Mouse (Mus musculus) midbrain, embryonic 11.5 days (tissue): ENCODE data around the gene D630039A03Rik. TPM values are rescaled to one million over a fixed set of nuclear protein-coding genes. Genes with fewer than 3 reads are reported as not detected.

Experiments
- ATAC-seq: fragments of 200-750 bp; cut with Nextera tagmentation; 2 replicates; pipeline ENCODE4 v1.8.0; 2017; ENCODE audit warnings: moderate TSS enrichment, moderate library complexity; ENCODE audit not compliant: low FRiP score
- DNase-seq: peaks from one replicate; pipeline ENCODE4 v3.0.0; 2015; ENCODE audit warnings: low spot score; ENCODE audit errors: missing footprints
- H3K27ac ChIP-seq: fragments of 300-500 bp; sonication (generic); 2 replicates; pipeline ENCODE4 v1.5.1; 2014; ENCODE audit warnings: low read depth, low read length
- H3K27me3 ChIP-seq: fragments of 300-500 bp; sonication (generic); 2 replicates; pipeline ENCODE4 v1.6.1; 2014; ENCODE audit warnings: mild to moderate bottlenecking, low read length, moderate library complexity, mixed read lengths; ENCODE audit not compliant: control insufficient read depth, insufficient read depth
- H3K36me3 ChIP-seq: fragments of 300-500 bp; sonication (generic); 2 replicates; pipeline ENCODE4 v1.6.1; 2014; ENCODE audit warnings: mild to moderate bottlenecking, low read length, moderate library complexity, mixed read lengths; ENCODE audit not compliant: control insufficient read depth, insufficient read depth
- H3K4me1 ChIP-seq: fragments of 300-500 bp; sonication (generic); 2 replicates; pipeline ENCODE4 v1.6.1; 2014; ENCODE audit warnings: low read length; ENCODE audit not compliant: control insufficient read depth, insufficient read depth
- H3K4me2 ChIP-seq: fragments of 300-500 bp; sonication (generic); 2 replicates; pipeline ENCODE4 v1.6.1; 2014; ENCODE audit warnings: mild to moderate bottlenecking, moderate library complexity
- H3K4me3 ChIP-seq: fragments of 300-500 bp; sonication (generic); 2 replicates; pipeline ENCODE4 v1.5.1; 2014; ENCODE audit warnings: low read depth, low read length
- H3K9ac ChIP-seq: fragments of 300-500 bp; sonication (generic); 2 replicates; pipeline ENCODE4 v1.6.1; 2014; ENCODE audit warnings: low read length
- H3K9me3 ChIP-seq: fragments of 300-500 bp; sonication (generic); 2 replicates; pipeline ENCODE4 v1.6.1; 2016; ENCODE audit warnings: low read length; ENCODE audit not compliant: control insufficient read depth
- WGBS: fragments of 180-500 bp; shearing (Covaris S2); extraction: QIAGEN DNeasy Blood & Tissue Kit; methylation state at CpG from one replicate; pipeline ENCODE4 v1.1.7; 2014; 5-methylcytosine and 5-hydroxymethylcytosine counted together
- polyA plus RNA-seq: library from polyadenylated mRNA; unstranded; fragments of >200 nt; fragmentation: Nextera tagmentation; extraction: Ambion mirVana; gene quantifications from 2 replicates; pipeline ENCODE4 v1.2.1, GENCODE M21; 2014

The D630039A03Rik gene
- polyA plus RNA-seq = 0.04 TPM in 1 of 2 replicates, not detected in the other

DNA sequence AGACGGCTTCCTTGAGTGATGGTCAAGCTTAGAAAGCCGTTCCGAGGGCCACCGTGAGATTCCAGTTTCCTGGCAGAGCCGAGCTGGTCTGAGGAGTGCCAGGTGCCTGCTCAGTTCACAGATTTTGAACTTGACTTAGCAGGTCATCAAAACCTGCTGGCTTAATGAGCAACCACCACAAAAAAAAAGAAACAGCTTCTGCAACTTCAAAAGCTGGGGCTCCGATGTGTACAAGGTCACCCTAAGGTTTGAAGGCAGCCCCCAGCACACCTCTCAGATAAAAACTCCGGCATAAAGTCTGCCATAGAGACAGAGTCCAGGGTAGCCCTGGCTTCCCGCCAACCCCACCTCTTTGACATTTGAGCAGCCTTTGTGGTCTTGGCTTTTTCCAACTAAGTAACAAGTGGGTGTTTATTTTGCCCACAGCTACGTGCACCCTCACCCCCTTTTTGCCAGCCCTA, at the start of gene D630039A03Rik:
Gene D630039A03Rik (minus strand): TSS at position 97 of the 461 bp plus-strand sequence.
- WGBS = 37% methylated on average over 9 of the region's 9 CpGs
- H3K4me2 ChIP-seq = no peak within 1 kb of the TSS
- no peaks in the 10 kb centered on the region for H3K27me3 ChIP-seq
- H3K9ac ChIP-seq = no peak within 1 kb of the TSS
- DNase-seq = peak; percentile 80
- no peak for ATAC-seq
- no peak within 1 kb of the TSS for H3K27ac ChIP-seq
- H3K4me3 ChIP-seq = no peak within 1 kb of the TSS
- H3K9me3 ChIP-seq = no peaks in the 10 kb centered on the region
- no peaks in the 10 kb centered on the region for H3K36me3 ChIP-seq
- 0 out of 2 replicates have a peak, but pooled peaks cover 5% of the 10 kb centered on the region for H3K4me1 ChIP-seq

DNA sequence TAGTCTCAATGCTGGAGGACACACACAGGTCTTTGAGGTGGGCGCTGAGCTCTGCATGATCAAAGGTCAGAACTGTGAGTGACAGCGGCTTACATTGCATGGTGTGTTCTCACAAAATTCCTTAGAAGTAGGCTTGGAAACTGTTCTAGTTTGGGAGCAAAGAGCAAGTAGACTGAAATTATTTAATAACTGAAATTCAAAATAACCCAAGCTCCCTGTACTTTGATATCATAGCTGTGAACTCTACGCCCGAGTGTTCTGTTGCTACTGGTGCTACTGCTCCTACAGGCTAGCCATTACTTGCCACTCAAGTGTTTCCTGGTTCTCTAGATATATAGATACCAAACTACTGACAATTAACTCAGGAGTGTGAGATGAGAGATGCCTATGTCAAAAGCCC, 49.4 kb upstream of the D630039A03Rik start:
- no peaks in the 10 kb centered on the region for H3K36me3 ChIP-seq
- ATAC-seq = no peak
- over 99% methylated on average over 4 of the region's 4 CpGs for WGBS

DNA sequence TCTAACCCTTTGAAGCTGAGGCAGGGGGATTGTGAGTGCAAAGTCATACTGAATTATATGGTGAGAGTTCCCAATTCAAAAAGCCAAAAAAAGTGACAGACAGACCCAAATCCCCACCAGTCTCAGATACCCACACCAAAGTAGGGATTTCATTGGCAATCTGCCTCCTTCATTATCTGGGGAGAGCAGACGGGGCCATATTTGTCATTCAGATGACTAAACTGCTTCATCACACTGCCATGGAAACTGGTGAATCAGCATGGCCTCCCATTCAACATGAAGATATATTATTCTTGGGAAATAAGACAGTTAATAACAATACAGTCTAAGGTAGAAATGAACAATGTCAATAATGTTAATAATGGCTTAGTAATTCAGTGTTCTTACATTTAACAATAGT, 48.0 kb upstream of the D630039A03Rik start:
- H3K4me3 ChIP-seq = no peak overlapping the region
- DNase-seq = peak; percentile 79
- H3K36me3 ChIP-seq = no peaks in the 10 kb centered on the region
- no peak overlapping the region for H3K27ac ChIP-seq
- H3K4me2 ChIP-seq = no peak overlapping the region
- no peaks in the 10 kb centered on the region for H3K27me3 ChIP-seq
- ATAC-seq = no peak
- WGBS = 20% methylated on average over 1 of the region's 1 CpGs
- no peak overlapping the region for H3K9ac ChIP-seq
- H3K4me1 ChIP-seq = no peaks in the 10 kb centered on the region
- no peaks in the 10 kb centered on the region for H3K9me3 ChIP-seq

More for the DNA sequence above, 49.4 kb upstream of the D630039A03Rik start:
- H3K4me3 ChIP-seq = no peak overlapping the region
- peak; percentile 44 for DNase-seq
- no peaks in the 10 kb centered on the region for H3K4me1 ChIP-seq
- H3K27ac ChIP-seq = no peak overlapping the region
- no peaks in the 10 kb centered on the region for H3K27me3 ChIP-seq
- no peaks in the 10 kb centered on the region for H3K9me3 ChIP-seq
- H3K9ac ChIP-seq = no peak overlapping the region
- H3K4me2 ChIP-seq = no peak overlapping the region

DNA sequence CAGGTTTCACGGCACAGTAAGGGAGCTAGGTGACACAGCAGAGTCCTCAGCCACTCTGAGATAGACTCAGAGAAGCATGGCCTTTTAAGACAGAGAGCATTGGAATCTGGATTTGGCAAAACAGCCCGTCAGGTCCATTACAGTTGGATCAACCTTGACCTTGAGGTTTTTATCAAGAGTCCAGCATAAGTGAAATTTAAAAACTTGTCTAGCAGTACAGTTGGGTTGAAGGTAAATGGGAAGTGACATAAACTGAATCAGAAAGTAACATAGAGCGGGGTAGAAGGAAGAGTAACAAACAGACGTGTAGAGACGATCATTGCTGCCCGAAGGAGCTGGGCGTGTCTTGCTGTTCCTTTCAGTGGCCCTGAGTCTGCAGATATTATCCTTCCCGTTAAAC, 43.0 kb upstream of the D630039A03Rik start:
- no peaks in the 10 kb centered on the region for H3K9me3 ChIP-seq
- H3K4me1 ChIP-seq = peaks cover 11% of the 10 kb centered on the region
- DNase-seq (no peak), ATAC-seq (no peak)
- H3K36me3 ChIP-seq = no peaks in the 10 kb centered on the region
- H3K27me3 ChIP-seq = no peaks in the 10 kb centered on the region
- H3K27ac ChIP-seq = no peak overlapping the region
- 90% methylated on average over 8 of the region's 8 CpGs for WGBS
- no peak overlapping the region for H3K4me2 ChIP-seq
- H3K9ac ChIP-seq = no peak overlapping the region
- no peak overlapping the region for H3K4me3 ChIP-seq

DNA sequence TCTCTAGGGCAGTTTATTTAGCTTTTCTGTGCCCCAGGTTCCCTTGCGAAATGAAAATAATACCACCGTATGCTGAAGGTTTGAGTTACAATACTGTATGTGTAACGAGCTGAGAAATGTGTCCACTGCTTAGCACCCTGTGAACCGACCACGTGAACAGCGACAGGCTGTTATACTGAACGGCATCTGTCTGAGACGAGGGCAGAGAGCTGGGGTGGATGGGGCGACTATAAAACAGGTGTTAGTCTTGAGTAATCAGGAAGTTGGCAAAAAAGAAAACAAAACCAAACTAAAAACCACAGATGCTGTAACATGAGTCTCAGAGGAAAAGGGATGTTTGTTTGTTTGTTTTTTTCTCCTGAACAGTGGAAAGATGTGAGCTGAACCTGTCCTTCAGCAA, 42.0 kb upstream of the D630039A03Rik start:
- ATAC-seq (no peak), DNase-seq (peak; percentile 79)
- no peaks in the 10 kb centered on the region for H3K36me3 ChIP-seq
- H3K4me1 ChIP-seq = peaks cover 11% of the 10 kb centered on the region
- WGBS = 83% methylated on average over 9 of the region's 9 CpGs
- no peaks in the 10 kb centered on the region for H3K27me3 ChIP-seq
- no peaks in the 10 kb centered on the region for H3K9me3 ChIP-seq
- H3K4me3 ChIP-seq = no peak overlapping the region
- no peak overlapping the region for H3K27ac ChIP-seq
- H3K4me2 ChIP-seq = no peak overlapping the region
- no peak overlapping the region for H3K9ac ChIP-seq

DNA sequence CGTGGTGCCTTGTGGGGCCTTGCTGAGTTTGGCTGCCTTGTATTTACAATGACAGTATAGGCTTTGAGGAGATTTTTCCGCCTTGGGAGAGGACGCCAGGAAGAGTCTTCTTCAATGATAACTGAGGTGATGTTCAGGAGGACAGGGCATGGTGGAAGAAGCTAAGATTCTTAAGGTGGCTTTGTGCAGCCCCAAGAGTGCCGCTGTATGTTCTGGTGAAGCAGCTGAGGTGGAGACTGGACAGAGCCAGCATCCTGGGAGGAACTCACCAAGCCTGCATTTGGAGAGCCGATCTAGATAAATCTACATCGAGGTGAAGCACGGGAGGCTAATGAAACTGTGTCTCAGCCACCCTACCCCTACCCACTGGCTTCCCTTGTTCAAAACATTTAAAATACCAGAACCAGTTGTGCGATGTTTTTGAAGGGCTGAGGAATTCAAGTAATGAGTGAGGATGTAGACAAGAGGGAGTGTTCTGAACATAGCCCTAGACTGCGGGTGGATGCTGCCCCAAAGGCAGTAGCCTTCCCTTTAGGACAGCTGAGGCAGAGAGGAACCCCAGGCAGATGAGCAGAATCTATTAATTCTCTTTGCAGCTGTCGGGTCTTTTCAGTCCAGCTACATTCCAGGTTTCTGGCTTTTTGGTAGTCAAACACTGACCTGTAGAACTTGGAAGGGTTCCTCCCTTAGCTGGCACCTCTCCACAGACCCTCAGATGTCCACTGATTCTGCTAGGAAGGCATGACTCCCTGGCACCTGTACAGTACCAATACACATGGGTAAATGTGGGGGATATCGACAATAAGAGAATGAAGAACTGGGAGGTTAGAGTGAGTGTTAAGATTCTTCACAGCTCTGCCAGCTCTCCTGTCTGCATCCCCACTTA, 41.3 kb upstream of the D630039A03Rik start:
- H3K9ac ChIP-seq = peak overlapping the region; percentile 61; the same call in 1 of the 2 replicates
- H3K27me3 ChIP-seq = no peaks in the 10 kb centered on the region
- no peak for DNase-seq
- H3K9me3 ChIP-seq = no peaks in the 10 kb centered on the region
- H3K4me1 ChIP-seq = peaks cover 11% of the 10 kb centered on the region
- no peak for ATAC-seq
- no peaks in the 10 kb centered on the region; the same call in 1 of the 2 replicates for H3K36me3 ChIP-seq
- WGBS = 57% methylated on average over 11 of the region's 11 CpGs
- peak overlapping the region; percentile 67; the same call in 1 of the 2 replicates for H3K27ac ChIP-seq
- H3K4me2 ChIP-seq = peak overlapping the region; percentile 69
- H3K4me3 ChIP-seq = peak overlapping the region; percentile 78; the same call in 1 of the 2 replicates

DNA sequence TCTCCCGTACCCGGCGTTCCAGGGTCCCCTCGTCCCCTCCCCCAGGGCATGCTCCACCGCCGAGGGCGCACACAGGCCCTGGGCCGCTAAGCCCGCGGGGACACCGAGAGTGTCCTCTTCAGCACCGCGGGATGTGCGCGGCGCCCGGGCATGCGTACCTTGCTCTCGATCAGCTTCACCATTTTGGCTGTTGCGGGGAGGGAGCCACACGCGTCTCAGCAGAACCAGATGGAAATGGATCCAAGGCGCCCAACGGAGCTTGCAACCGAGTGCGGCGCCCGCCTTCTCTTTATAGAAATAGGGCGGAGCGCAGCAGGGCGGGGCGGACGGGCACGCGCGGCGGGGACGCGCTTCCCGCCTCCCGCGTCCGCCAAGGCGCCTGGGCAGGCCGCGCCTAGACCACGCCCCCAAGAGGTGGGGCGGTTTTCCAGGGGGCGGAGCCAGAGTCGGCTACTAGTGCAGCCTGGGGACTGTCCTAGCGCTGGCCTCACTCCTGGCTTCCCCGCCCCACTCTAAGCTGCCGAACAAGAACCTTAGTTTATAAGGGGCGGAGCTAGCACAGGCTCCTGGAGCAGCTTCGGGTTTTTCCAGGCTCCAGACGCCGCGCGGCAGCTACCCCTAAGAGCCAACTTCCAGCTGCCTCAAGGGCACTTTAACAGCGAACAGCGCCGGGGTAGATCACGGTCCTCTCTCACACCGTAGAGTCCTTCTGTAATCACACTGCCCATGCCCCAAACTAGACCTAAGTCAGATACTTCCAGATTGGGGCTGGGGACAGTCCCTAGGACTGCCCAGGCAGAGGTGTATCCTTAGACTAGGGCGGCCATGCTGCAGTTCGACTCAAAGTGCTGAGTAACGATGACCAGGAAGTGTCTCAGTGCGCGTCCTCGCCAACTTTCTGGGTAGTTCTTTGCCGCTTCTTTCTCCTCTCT, 40.2 kb upstream of the D630039A03Rik start, which contains the start of gene Txn1:
Gene Txn1 (minus strand): TSS at position 383 of the 932 bp plus-strand sequence.
- peak within 1 kb of the TSS; percentile 70 for H3K4me2 ChIP-seq
- H3K27me3 ChIP-seq = no peaks in the 10 kb centered on the region
- H3K36me3 ChIP-seq = peaks cover 11% of the 10 kb centered on the region
- H3K9me3 ChIP-seq = peaks cover under 1% of the 10 kb centered on the region; the same call in 1 of the 2 replicates
- under 1% methylated on average over 71 of the region's 71 CpGs for WGBS
- ATAC-seq = peak; percentile 98
- peak within 1 kb of the TSS; percentile 67 for H3K27ac ChIP-seq
- H3K9ac ChIP-seq = peak within 1 kb of the TSS; percentile 86
- peak; percentile 100 for DNase-seq
- H3K4me1 ChIP-seq = peaks cover 11% of the 10 kb centered on the region
- H3K4me3 ChIP-seq = peak within 1 kb of the TSS; percentile 78

DNA sequence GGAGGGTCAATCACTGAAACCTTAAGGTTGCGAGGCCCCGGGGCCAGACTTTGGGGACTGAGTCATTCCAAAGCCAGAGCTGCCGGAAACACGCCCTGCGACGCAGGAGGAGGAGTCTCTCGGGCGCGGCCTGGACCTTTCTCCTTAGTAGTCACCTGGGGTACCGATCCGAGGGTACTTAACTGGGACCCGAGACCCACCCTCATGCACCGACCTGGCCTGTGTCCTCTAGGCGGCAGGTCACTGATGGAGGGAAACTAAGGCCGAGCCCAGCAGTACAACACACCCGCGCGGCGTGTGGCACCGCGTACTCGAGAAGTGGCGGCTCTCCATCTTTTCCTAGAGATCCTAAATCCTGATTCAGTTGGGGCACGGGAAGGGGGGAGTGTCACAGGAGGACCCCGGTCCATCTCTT, 39.5 kb upstream of the D630039A03Rik start:
- Histone ChIP-seq H3K27me3 (no peaks in the 10 kb centered on the region), H3K4me1 (peaks cover 11% of the 10 kb centered on the region), H3K9ac (peak overlapping the region; percentile 86), H3K36me3 (peaks cover 18% of the 10 kb centered on the region), H3K4me2 (peak overlapping the region; percentile 70), H3K9me3 (peaks cover 3% of the 10 kb centered on the region; the same call in 1 of the 2 replicates), H3K4me3 (peak overlapping the region; percentile 78), H3K27ac (peak overlapping the region; percentile 67)
- DNase-seq (no peak), ATAC-seq (peak; percentile 31)
- under 1% methylated on average over 25 of the region's 25 CpGs for WGBS
